Mouse (Mus musculus): ENCODE measurements at regions not wholly inside any gene's neighbourhood (a gene's known extent, or its start where the extent isn't known, plus 50 kb on each side); places are given as distances from the start of the nearest gene placed in this dataset.

- no peak for DNase-seq (ENCODE audit: low read depth, low spot score)
Measured at GRCm38 (mm10) chr15:36427334-36427733, 580.2 kb downstream of the Zfp706 start.

- no peak for DNase-seq (ENCODE audit: low read depth, low spot score)
Measured at GRCm38 (mm10) chr15:36425902-36426301, 581.7 kb downstream of the Zfp706 start.

DNA sequence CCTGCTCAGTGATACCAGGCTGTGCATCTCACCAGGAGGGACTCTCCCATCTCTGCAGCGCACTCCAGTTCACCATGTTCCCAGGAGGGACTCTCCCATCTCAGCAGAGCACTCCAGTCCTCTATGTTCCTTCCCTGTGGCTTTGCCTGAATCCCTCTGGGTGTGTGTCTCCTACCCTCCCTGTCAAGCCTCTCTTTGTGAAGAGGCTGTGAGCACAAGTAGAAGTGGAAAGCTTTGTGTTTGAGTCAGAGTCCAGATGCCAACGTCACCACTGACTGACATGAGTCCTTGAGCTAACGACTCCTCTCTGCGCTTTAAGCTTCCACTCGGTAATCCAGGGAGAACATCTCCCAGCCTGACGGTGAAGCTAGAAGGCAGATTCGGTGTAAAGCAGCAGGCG is 583.5 kb downstream of the Zfp706 start:
- no peak for DNase-seq (ENCODE audit: low read depth, low spot score)

DNA sequence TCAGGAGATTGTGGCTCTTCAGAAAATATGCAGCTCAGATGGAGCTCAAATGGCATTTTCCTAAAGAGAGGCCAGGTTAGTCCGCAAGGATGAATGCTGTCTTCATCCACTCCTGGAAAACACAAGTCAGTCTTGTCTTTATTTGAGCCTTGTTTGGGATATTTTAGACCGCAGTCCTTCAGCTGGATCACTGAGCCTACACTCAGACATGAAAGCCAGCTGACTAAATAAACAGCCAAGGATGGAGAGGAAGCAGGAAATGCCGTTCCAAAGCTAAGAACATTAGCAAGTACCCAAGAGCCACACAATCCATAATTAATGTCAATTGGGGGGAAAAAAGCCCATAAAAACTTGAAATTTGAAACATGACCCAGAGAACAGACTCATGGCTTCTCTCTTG is 584.8 kb downstream of the Zfp706 start:
- no peak for DNase-seq (ENCODE audit: low read depth, low spot score)

DNA sequence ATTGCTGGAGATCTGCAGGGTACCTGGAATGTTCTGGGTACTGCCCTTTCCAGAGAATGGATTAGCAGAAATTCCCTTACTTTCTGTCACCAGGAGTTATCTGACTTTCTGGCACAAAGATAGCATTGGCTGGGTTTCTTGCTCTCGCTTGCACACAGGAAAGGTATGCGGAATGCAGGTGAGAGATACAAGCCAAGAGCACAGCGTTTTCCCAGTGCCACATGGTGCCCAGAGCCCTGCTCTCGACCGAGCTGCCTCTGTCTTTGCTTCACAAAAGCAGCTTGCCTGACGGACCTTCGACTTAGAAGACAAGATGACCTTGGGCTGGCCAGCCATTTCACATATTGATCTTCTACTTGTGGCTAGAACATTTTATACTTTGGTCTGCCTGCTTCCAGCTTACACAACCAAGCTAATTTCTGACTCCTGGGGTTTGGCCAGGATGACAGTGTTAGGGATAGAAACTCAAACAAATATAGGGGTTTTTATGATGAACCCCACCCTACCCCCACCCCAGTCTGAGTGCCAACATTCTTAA is 587.6 kb downstream of the Zfp706 start:
- no peak for DNase-seq (ENCODE audit: low read depth, low spot score)

DNA sequence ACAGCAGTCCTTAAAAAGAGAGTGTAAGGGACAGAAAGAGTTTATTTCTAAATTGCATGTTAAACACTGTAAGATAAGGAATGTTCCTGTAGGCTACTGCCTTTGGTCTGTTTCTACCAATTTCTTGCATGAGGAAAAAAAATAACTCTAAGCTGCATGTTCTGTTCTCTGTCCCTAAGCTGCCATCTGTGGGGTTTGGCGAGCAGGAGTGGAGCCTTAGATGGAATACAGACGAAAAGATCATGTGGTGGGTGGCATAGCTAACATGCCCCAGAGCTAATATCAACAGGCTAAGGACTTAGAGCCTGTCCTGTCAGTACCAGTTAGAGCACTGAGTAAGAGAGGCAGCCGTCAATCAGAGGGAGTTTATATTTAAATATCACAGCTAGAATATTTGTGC is 590.1 kb downstream of the Zfp706 start:
- no peak for DNase-seq (ENCODE audit: low read depth, low spot score)

GRCm38 (mm10) chr15:36415552-36416249 is 591.9 kb downstream of the Zfp706 start:
- no peak for DNase-seq (ENCODE audit: low read depth, low spot score)

DNA sequence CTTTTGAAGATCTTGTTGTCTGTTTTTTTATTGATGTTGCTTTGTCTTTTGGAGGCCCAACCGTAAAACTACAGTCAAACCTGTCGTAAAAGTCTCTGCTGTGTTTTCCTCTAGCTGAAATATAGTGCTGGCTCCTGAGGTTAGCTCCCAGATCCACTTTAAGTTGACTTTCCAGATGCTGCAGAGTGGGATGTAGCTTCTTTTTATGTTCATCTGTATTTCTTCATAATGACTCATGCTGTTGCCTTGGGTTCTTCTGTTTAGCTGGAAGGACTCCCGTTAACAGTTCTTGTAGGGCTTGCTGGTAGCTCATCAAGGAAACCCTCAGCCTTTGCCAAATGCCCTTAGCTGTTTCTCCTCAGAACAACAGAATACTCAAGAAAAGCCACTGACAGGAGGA is 595.6 kb downstream of the Zfp706 start:
- DNase-seq (ENCODE audit: low read depth, low spot score) = no peak

- DNase-seq (ENCODE audit: low read depth, low spot score) = no peak
Measured at GRCm38 (mm10) chr15:36405446-36405845, 602.1 kb downstream of the Zfp706 start.

DNA sequence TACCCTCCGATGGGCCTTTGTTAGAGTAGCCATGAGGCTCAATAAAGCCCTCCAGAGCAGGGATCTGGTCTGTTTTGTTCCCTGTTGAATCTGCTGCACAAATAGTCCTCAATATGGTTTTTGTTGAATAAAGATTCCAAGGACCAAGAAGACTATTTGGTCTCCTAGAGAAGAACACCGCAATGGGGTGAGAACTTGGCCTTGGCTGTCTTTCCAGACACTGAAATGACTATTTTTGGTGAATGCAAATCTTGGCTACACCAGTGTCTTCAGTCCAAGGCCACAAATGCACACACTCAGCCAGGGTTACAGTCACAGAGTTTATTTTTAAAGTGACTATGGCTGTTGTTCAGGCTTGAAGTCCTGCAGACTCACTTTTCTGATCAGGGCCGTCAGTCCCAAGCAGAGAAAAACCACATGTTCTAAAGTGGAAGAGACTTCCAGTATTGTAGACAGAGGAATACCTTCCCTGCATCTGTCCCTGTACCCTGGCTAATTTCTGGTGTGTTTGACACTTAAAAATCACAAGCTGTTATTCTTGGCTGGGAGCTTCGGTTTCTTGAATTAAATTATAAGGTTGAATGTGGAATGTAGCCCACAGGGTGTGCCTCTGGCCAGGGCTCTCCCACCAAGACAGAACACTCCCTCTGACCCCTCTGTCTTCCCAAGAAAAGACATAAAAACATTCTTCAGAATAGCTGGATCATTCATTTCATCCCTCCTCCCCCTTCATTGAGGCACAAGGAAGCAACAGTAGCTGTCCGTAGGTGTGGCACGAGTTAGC is 604.0 kb downstream of the Zfp706 start:
- no peak for DNase-seq (ENCODE audit: low read depth, low spot score)

- DNase-seq (ENCODE audit: low read depth, low spot score) = no peak
Measured at GRCm38 (mm10) chr15:36402051-36402450, 605.5 kb downstream of the Zfp706 start.

DNA sequence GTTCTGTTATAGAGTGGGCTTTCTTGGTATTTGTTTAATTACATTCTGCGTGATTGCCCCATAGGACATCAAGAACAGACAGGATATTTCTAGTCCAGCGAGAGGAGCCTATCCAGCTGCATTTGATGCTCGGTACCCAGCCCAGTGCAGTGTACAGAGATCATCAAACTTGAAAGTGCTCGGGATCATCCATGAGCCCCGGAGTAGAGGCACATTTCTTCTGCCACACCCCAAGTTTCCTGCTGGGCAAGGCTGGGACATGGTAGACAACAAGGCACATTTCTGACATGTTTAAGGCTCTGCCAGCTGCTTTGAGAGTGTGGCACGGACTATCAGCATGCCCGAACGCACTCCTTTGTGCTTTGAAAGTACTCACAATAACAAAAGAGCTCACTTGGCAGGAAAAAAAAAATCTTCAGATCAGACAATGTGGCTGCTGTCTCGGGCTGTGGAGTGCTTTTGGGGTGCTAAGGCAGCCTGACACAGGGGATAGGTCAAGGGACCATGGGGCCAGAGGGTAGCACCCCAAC is 607.2 kb downstream of the Zfp706 start:
- DNase-seq (ENCODE audit: low read depth, low spot score) = no peak

DNA sequence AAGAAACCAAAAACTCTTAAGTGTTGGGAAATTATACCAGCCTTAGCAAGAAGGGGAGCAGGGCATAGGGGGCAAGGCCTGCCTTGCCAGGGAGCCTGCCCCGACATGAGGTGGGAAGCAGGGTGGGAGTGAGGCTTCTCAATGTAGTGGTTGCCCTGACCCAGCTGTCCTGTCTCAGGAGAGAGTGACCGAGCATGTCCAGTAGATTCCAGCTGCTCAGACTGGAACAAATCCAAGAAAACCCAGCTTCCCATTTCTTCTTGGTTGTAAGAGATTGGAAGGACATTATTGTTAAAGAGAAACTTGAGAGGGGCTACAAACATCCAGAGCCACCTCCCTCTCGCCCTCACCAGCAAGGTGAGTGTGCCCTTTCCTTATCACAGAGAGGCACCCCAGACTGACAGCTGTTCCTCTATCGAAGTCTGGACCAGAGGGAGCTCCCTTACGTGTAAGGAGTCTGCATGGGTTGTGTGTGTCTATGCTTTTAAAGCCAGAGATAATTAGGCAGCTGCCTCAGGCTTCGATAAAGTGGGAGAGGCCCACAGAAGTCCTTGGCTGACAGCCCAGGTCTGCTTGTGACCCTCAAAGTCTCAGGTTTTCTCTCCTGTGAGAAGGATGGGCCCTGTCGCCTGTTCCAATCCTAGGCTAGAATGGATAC is 608.1 kb downstream of the Zfp706 start:
- no peak for DNase-seq (ENCODE audit: low read depth, low spot score)

DNA sequence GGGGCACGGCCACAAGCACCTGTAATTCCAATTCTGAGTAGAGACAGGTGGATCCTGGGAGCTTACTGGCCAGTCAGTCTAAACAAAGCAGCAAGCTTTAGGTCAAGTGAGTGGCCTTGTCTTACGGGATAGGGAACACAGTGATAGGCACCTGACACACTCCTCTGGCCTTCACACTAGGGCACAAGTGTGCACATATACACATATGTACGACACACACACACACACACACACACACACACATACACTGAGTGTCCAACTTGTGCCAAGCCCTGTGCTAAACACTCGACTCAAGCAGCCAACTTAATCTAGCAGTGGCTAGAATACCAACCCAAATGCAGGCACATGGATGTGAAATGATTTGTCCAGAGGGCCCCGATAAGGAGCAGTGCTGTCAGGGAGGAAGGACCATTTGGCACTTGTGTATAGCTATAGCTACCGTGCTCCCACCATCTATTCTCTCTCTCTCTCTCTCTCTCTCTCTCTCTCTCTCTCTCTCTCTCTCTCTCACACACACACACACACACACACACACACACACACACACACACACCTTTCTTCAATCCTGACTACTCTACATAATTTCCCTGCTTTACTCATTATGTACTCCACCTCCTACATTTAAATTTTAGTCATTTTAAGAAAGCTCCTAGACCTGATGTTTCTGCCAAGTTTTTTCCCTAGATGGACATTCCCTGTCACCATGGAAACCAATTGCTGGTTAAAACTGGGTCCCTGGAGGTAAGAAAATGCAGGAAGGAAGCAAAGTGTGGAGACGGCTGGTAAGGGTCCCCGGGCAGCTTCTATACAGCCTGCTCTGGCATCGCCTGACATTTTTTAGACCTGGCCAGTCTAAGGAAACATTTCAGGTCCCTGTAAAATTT is 609.2 kb downstream of the Zfp706 start:
- no peak for DNase-seq (ENCODE audit: low read depth, low spot score)

GRCm38 (mm10) chr15:36396791-36397190 is 610.8 kb downstream of the Zfp706 start:
- no peak for DNase-seq (ENCODE audit: low read depth, low spot score)

DNA sequence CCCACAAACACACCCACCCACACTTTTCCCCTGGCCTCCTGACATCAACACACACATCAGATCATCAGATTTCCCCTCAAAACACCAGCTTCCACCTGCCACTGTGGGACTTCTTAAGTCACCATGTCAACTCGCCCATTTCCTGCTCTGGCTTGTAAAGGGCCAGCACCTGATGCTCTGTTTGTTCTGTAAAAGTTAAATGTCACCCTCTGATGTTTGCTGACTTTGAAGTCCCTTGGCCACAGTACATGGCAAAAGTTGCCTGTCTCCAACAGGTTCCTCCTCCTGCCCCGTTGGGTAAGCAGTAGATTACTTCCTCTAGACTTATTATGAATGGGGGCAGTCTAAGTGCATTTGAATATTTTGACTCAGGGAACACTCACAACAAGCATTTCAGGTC is 611.3 kb downstream of the Zfp706 start:
- DNase-seq (ENCODE audit: low read depth, low spot score) = no peak

GRCm38 (mm10) chr15:36395672-36396050 is 611.9 kb downstream of the Zfp706 start:
- DNase-seq (ENCODE audit: low read depth, low spot score) = no peak

DNA sequence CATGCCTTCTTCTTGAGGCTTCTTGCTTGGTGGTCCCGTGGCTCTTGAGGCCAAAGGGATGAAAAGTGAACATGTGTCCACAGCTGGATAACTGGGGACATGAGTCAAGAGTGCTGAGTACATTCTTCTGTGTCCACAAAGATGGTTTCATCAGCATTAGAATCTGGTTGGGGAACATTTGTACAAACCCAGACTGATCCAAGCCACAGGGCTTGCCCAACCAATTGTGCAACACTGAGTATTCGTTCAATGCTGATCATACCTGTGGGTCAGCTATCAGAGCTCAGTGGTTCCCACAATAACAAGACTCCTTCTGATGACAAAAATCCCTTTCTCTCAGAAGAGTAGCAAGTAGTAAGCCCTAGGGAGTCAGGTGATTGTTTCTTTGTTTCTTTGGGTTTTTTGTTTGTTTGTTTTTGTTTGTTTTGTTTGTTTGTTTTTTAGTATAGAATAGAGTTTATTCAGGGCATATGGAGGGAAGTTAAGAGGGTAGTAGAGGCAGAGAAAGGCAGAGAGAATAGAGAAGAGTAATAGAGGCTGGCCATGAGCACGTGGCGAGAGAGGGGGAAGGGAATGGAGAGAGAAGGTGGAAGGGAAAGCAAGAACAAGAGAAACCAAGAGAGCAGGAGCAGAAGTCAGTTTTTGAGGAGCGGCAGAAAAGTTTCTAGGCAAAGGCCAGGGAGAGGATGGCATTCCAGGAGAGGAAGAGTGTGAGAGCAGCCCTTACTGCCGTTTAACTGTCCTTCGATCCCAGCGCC is 612.5 kb downstream of the Zfp706 start:
- DNase-seq (ENCODE audit: low read depth, low spot score) = no peak

GRCm38 (mm10) chr15:36389775-36390174 is 617.8 kb downstream of the Zfp706 start:
- peak; percentile 18 for DNase-seq (ENCODE audit: low read depth, low spot score)

DNA sequence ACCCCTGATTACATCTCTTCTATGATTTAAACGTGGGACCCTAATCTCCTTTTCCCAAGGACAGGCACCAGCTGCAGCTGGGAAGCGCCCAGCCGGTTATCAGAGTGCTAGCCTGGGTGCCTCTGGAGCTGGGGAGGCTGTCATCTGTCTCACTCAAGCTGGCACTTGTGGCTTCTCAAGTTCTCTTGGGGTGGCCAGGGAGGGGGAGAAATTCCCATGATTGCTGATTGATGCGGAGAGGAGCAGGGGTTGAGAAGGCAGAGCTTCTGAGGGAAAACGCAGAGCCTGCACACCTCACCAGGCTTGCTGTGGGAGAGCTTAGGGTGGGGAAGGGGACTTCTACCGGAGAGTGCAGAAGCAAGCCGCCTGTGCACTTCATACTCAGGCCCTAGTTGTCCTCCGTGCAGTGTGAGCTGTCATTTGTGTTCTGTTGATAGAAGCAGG is 626.3 kb downstream of the Zfp706 start:
- DNase-seq (ENCODE audit: low read depth, low spot score) = no peak

All from ES-CJ7 (cell line).